Mouse (Mus musculus) brain, embryonic 14.5 days (tissue): ENCODE results near the gene Zfp827.

ENCODE experiments used
- CTCF ChIP-seq: fragments of 200-500 bp; IDR thresholded peaks from 2 replicates; pipeline ENCODE4 v1.5.1; 2012; ENCODE audit warnings: inconsistent platforms, mild to moderate bottlenecking, moderate library complexity, borderline replicate concordance; ENCODE audit not compliant: insufficient read depth, insufficient read length; ENCODE audit errors: extremely low read depth
- POLR2A ChIP-seq: fragments of 200-500 bp; IDR thresholded peaks from 2 replicates; pipeline ENCODE4 v1.6.1; 2012; ENCODE audit warnings: mild to moderate bottlenecking, inconsistent platforms, borderline replicate concordance; ENCODE audit not compliant: poor library complexity, insufficient read depth, insufficient read length, severe bottlenecking; ENCODE audit errors: extremely low read depth

- TF ChIP-seq POLR2A (no peak), CTCF (no peak)
Observed at GRCm38 (mm10) chr8:79160302-79160701, 132.1 kb downstream of the Zfp827 start.
